Mouse (Mus musculus): Measurements from ENCODE around the gene Ephb2. TPM values are rescaled to one million over a fixed set of nuclear protein-coding genes. Genes with fewer than 3 reads are reported as not detected.

Ephb2 gene
- polyA plus RNA-seq, 1 experiment from 2014 or later, result 4.6 TPM

DNA sequence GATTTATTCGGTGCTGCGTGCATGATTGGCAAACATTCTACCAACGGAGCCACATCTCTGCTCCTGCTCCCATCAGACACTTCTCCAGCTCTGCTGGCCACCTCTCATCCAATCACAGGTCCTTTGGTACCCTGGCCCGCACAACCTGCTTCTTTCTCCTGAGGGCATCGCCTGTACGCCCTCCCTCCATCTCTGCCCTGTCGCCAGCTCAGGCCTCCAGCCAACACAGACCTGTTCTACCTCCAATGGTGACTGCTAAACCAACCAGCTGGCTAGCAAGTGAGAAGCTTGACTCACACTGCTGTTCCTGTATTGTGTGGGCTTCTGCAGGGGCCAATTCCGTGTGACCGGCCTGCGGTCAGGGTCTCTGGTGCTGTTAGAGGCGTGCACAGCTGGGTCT lies 134.6 kb downstream of the Ephb2 start:
- Histone ChIP-seq H3K36me3 (ENCODE audit: insufficient read depth, low read length) (no peaks in the 10 kb centered on the region), H3K4me1 (replicated peaks; ENCODE audit: insufficient read depth, low read length) (peaks cover 15% of the 10 kb centered on the region), H3K9me3 (replicated peaks; ENCODE audit: low read length) (no peaks in the 10 kb centered on the region), H3K9ac (ENCODE audit: low read depth, low read length) (no peak overlapping the region), H3K27me3 (ENCODE audit: insufficient read depth, low read length) (no peaks in the 10 kb centered on the region), H3K4me3 (replicated peaks; ENCODE audit: low read depth, low read length) (no peak overlapping the region), H3K27ac (no peak overlapping the region; the same call in 1 of the 2 replicates), H3K4me2 (ENCODE audit: low read length) (no peak overlapping the region)
- no peak for TF ChIP-seq CTCF (IDR thresholded peaks at IDR 0.05; ENCODE audit: low read depth)
- WGBS, result 88% methylated on average over 11 of the region's 11 CpGs
- no peak for ATAC-seq (replicated peaks; ENCODE audit: low FRiP score, low read depth)
- no peak for DNase-seq (ENCODE audit: low spot score)

DNA sequence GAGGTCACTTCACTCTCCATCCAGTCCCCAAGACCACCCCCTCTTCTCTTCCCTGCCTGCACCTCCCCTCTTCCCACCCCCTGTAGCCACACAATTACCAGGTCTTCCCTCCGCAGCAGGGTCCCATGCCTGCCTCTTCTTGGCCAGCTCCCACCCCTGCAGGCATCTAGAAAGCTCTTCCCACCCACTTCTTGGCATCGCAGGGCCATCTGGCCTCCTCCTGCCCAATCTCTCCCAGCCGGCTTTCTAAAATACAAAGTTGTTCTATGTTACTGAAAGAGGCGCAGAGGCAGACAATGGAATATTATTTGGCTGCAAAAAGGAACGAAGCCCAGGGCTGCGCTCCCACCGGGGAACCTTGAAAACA lies 136.7 kb downstream of the Ephb2 start:
- no peaks in the 10 kb centered on the region for H3K27me3 ChIP-seq (ENCODE audit: insufficient read depth, low read length)
- no peak overlapping the region for H3K27ac ChIP-seq
- DNase-seq (ENCODE audit: low spot score) (no peak), ATAC-seq (replicated peaks; ENCODE audit: low FRiP score, low read depth) (no peak)
- H3K36me3 ChIP-seq (ENCODE audit: insufficient read depth, low read length), result 0 out of 2 replicates have a peak, but pooled peaks cover 6% of the 10 kb centered on the region
- no peak overlapping the region for H3K4me3 ChIP-seq (replicated peaks; ENCODE audit: low read depth, low read length)
- 88% methylated on average over 7 of the region's 7 CpGs for WGBS
- no peak for TF ChIP-seq CTCF (IDR thresholded peaks at IDR 0.05; ENCODE audit: low read depth)
- no peaks in the 10 kb centered on the region for H3K9me3 ChIP-seq (replicated peaks; ENCODE audit: low read length)
- H3K4me2 ChIP-seq (ENCODE audit: low read length), result no peak overlapping the region
- no peak overlapping the region for H3K9ac ChIP-seq (ENCODE audit: low read depth, low read length)
- H3K4me1 ChIP-seq (replicated peaks; ENCODE audit: insufficient read depth, low read length), result peaks cover 5% of the 10 kb centered on the region

DNA sequence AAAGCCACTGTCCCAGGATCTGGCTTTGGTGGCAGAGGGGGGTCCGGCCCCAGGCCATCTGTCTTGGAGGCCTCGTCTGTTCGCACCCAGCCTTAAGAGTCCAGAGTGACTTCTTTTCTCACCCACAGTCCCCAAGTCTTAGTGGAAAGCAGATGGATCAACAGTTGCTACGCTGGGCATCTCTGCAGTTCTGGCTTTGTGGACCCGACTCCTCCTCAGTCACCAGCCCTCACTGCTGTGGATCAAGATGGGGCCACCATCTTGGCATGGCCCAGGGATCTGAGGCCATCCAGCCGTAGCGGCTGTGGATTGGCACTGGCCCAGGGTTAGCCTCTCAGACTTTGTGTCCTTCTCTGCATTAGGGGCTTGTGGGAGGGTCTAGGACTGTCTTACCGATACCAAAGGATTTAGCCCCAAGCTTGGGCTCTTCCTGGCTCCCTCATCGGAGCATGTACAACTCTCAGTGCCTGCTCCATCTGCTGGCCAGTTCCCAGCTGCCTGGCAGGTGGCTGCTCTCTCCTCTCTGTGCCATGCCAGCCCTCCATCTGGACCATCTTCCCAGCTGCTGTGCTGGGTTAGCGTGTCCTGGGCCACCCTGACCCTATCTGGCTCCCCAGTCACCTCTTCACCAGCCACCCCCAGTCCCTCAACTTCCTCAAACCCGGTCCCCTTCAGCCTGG lies 137.2 kb downstream of the Ephb2 start:
- 0 out of 2 replicates have a peak, but pooled peaks cover 6% of the 10 kb centered on the region for H3K36me3 ChIP-seq (ENCODE audit: insufficient read depth, low read length)
- no peak overlapping the region for H3K4me3 ChIP-seq (replicated peaks; ENCODE audit: low read depth, low read length)
- no peaks in the 10 kb centered on the region for H3K9me3 ChIP-seq (replicated peaks; ENCODE audit: low read length)
- no peak overlapping the region for H3K9ac ChIP-seq (ENCODE audit: low read depth, low read length)
- no peak overlapping the region for H3K4me2 ChIP-seq (ENCODE audit: low read length)
- H3K27ac ChIP-seq, result no peak overlapping the region
- no peaks in the 10 kb centered on the region for H3K27me3 ChIP-seq (ENCODE audit: insufficient read depth, low read length)
- H3K4me1 ChIP-seq (replicated peaks; ENCODE audit: insufficient read depth, low read length), result 0 out of 2 replicates have a peak, but pooled peaks cover under 1% of the 10 kb centered on the region
- peak; percentile 24; the same call in 1 of the 2 replicates for TF ChIP-seq CTCF (IDR thresholded peaks at IDR 0.05; ENCODE audit: low read depth)
- WGBS, result 87% methylated on average over 11 of the region's 11 CpGs
- no peak for ATAC-seq (replicated peaks; ENCODE audit: low FRiP score, low read depth)
- DNase-seq (ENCODE audit: low spot score), result no peak

DNA sequence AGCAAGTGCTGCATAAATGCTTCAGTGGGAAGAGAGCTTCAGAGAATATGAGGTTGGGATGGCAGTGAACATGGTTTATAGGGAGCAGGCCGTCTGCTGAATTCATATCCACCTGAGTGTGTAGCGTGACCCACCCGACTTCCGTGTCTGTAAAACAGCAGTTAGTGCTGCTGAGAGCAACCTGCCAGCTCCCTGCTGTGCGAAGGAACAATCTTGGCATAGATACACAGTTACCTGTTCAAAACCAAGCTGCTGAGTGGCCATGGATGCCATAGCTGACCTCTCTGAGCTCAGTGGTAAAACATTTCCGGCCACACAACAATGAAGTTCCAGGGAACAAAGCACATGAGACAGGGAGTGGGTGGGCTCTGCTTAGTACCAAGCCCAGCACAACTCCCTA lies 138.5 kb downstream of the Ephb2 start:
- WGBS, result 92% methylated on average over 6 of the region's 6 CpGs
- Histone ChIP-seq H3K4me2 (ENCODE audit: low read length) (no peak overlapping the region), H3K4me1 (replicated peaks; ENCODE audit: insufficient read depth, low read length) (no peaks in the 10 kb centered on the region), H3K36me3 (ENCODE audit: insufficient read depth, low read length) (0 out of 2 replicates have a peak, but pooled peaks cover 6% of the 10 kb centered on the region), H3K27me3 (ENCODE audit: insufficient read depth, low read length) (no peaks in the 10 kb centered on the region), H3K4me3 (replicated peaks; ENCODE audit: low read depth, low read length) (no peak overlapping the region), H3K9me3 (replicated peaks; ENCODE audit: low read length) (no peaks in the 10 kb centered on the region), H3K9ac (ENCODE audit: low read depth, low read length) (no peak overlapping the region), H3K27ac (no peak overlapping the region)
- DNase-seq (ENCODE audit: low spot score), result no peak
- no peak for TF ChIP-seq CTCF (IDR thresholded peaks at IDR 0.05; ENCODE audit: low read depth)
- no peak for ATAC-seq (replicated peaks; ENCODE audit: low FRiP score, low read depth)

DNA sequence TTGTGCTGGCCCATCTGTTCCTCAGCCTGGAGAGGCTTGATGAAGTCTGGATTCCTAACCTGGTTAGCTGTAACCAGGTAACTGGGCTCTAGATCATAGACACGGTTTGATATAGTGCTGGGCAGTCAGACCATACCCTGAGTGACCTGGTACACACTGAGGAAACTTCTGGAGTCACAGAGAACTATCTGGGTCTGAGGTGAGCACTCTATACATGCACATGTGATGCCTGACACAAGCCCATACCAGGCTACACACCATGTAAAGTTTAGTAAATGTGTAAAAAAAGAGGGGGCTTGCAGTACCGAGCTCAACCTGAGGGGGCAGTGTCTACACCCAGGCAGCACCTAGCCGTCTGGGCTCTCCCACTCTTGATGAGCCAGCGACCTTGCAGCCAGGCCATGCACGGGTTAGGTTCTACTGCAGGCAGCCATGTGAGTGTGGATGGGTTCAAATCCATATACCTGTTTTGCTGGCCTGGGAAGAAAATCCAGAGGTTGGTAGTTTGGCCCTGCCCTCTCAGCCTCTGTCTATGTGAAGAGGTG lies 139.3 kb downstream of the Ephb2 start:
- WGBS, result 20% methylated on average over 5 of the region's 5 CpGs
- TF ChIP-seq CTCF (IDR thresholded peaks at IDR 0.05; ENCODE audit: low read depth), result peak; percentile 93
- Histone ChIP-seq H3K27ac (no peak overlapping the region), H3K4me2 (ENCODE audit: low read length) (no peak overlapping the region), H3K9me3 (replicated peaks; ENCODE audit: low read length) (no peaks in the 10 kb centered on the region), H3K36me3 (ENCODE audit: insufficient read depth, low read length) (0 out of 2 replicates have a peak, but pooled peaks cover 9% of the 10 kb centered on the region), H3K9ac (ENCODE audit: low read depth, low read length) (no peak overlapping the region), H3K4me1 (replicated peaks; ENCODE audit: insufficient read depth, low read length) (no peaks in the 10 kb centered on the region), H3K4me3 (replicated peaks; ENCODE audit: low read depth, low read length) (no peak overlapping the region), H3K27me3 (ENCODE audit: insufficient read depth, low read length) (no peaks in the 10 kb centered on the region)
- ATAC-seq (replicated peaks; ENCODE audit: low FRiP score, low read depth) (peak; percentile 45; the same call in 1 of the 2 replicates), DNase-seq (ENCODE audit: low spot score) (peak; percentile 79)

DNA sequence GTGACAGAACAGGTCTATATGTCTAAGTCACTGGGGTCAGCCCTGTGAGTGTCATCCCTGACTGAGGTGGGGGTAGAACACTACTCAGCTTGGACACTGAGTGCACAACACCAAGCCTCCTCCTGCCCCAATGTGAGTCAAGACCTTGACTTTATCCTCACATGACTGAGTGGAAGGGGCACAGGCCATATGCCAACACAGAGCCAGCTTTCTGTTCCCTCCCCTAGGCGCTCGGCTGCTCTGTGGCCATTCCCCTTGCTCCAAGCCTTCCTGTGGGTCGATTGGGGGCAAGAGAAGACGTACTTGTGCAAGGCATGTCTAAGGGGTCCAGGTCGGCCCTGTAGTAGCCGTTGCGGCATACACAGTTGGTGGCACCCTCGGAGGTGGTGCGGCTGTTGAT lies 140.1 kb downstream of the Ephb2 start:
- no peak overlapping the region for H3K4me2 ChIP-seq (ENCODE audit: low read length)
- 0 out of 2 replicates have a peak, but pooled peaks cover 9% of the 10 kb centered on the region for H3K36me3 ChIP-seq (ENCODE audit: insufficient read depth, low read length)
- H3K4me3 ChIP-seq (replicated peaks; ENCODE audit: low read depth, low read length), result no peak overlapping the region
- DNase-seq (ENCODE audit: low spot score) (no peak), ATAC-seq (replicated peaks; ENCODE audit: low FRiP score, low read depth) (no peak)
- 92% methylated on average over 9 of the region's 9 CpGs for WGBS
- no peaks in the 10 kb centered on the region for H3K4me1 ChIP-seq (replicated peaks; ENCODE audit: insufficient read depth, low read length)
- H3K9ac ChIP-seq (ENCODE audit: low read depth, low read length), result no peak overlapping the region
- H3K27me3 ChIP-seq (ENCODE audit: insufficient read depth, low read length), result no peaks in the 10 kb centered on the region
- no peaks in the 10 kb centered on the region for H3K9me3 ChIP-seq (replicated peaks; ENCODE audit: low read length)
- TF ChIP-seq CTCF (IDR thresholded peaks at IDR 0.05; ENCODE audit: low read depth), result no peak
- no peak overlapping the region for H3K27ac ChIP-seq

All from kidney, postnatal 0 days (tissue).